Mouse (Mus musculus): ENCODE results near the gene Nfyb. TPM values are rescaled to one million over a fixed set of nuclear protein-coding genes. Genes with fewer than 3 reads are reported as not detected.
A peak's percentile ranks its signal among the peaks of the same experiment; 100 is the strongest.

The Nfyb gene
- polyA plus RNA-seq, 1 experiment from 2014 or later: 61.1 TPM

- Histone ChIP-seq H3K27ac (replicated peaks) (no peak overlapping the region), H3K9me3 (replicated peaks) (no peaks in the 10 kb centered on the region), H3K27me3 (ENCODE audit: low read depth, poor library complexity, severe bottlenecking) (no peaks in the 10 kb centered on the region), H3K4me1 (peaks cover 17% of the 10 kb centered on the region), H3K36me3 (peaks cover 100% of the 10 kb centered on the region), H3K4me3 (no peak overlapping the region)
- 93% methylated on average over 11 of the region's 11 CpGs for WGBS
- no peak for DNase-seq (ENCODE audit: low spot score)
Measured at GRCm38 (mm10) chr10:82755213-82755890, 8.6 kb downstream of the Nfyb start.

GRCm38 (mm10) chr10:82754642-82755041 is 9.3 kb downstream of the Nfyb start:
- peaks cover 100% of the 10 kb centered on the region for H3K36me3 ChIP-seq
- 92% methylated on average over 1 of the region's 1 CpGs for WGBS
- peaks cover 11% of the 10 kb centered on the region; the same call in 1 of the 2 replicates for H3K4me1 ChIP-seq
- H3K27ac ChIP-seq (replicated peaks): no peak overlapping the region
- H3K4me3 ChIP-seq: no peak overlapping the region
- H3K27me3 ChIP-seq (ENCODE audit: low read depth, poor library complexity, severe bottlenecking): no peaks in the 10 kb centered on the region
- no peaks in the 10 kb centered on the region for H3K9me3 ChIP-seq (replicated peaks)
- DNase-seq (ENCODE audit: low spot score): no peak

GRCm38 (mm10) chr10:82752921-82753320 is 11.0 kb downstream of the Nfyb start:
- WGBS: 93% methylated on average over 3 of the region's 3 CpGs
- H3K36me3 ChIP-seq: peaks cover 100% of the 10 kb centered on the region

GRCm38 (mm10) chr10:82750778-82751177 is 13.2 kb downstream of the Nfyb start:
- no peak for DNase-seq (ENCODE audit: low spot score)
- Histone ChIP-seq H3K4me3 (no peak overlapping the region), H3K27ac (replicated peaks) (no peak overlapping the region), H3K9me3 (replicated peaks) (no peaks in the 10 kb centered on the region), H3K4me1 (no peaks in the 10 kb centered on the region), H3K36me3 (peaks cover 100% of the 10 kb centered on the region), H3K27me3 (ENCODE audit: low read depth, poor library complexity, severe bottlenecking) (no peaks in the 10 kb centered on the region)
- WGBS: 96% methylated on average over 6 of the region's 6 CpGs

More at GRCm38 (mm10) chr10:82752921-82753320, 11.0 kb downstream of the Nfyb start:
- peaks cover under 1% of the 10 kb centered on the region; the same call in 1 of the 2 replicates for H3K4me1 ChIP-seq
- no peak overlapping the region for H3K4me3 ChIP-seq
- no peak overlapping the region for H3K27ac ChIP-seq (replicated peaks)
- H3K9me3 ChIP-seq (replicated peaks): no peaks in the 10 kb centered on the region
- no peak for DNase-seq (ENCODE audit: low spot score)
- H3K27me3 ChIP-seq (ENCODE audit: low read depth, poor library complexity, severe bottlenecking): no peaks in the 10 kb centered on the region

- Histone ChIP-seq H3K9me3 (replicated peaks) (no peaks in the 10 kb centered on the region), H3K27me3 (ENCODE audit: low read depth, poor library complexity, severe bottlenecking) (no peaks in the 10 kb centered on the region), H3K36me3 (peaks cover 87% of the 10 kb centered on the region), H3K27ac (replicated peaks) (no peak overlapping the region), H3K4me3 (no peak overlapping the region), H3K4me1 (no peaks in the 10 kb centered on the region)
- WGBS: 91% methylated on average over 15 of the region's 15 CpGs
- no peak for DNase-seq (ENCODE audit: low spot score)
Measured at GRCm38 (mm10) chr10:82746988-82747850, 16.7 kb downstream of the Nfyb start.

- WGBS: 95% methylated on average over 5 of the region's 5 CpGs
- no peak for DNase-seq (ENCODE audit: low spot score)
- Histone ChIP-seq H3K27ac (replicated peaks) (no peak overlapping the region), H3K36me3 (peaks cover 68% of the 10 kb centered on the region), H3K4me3 (no peak overlapping the region), H3K9me3 (replicated peaks) (no peaks in the 10 kb centered on the region), H3K27me3 (ENCODE audit: low read depth, poor library complexity, severe bottlenecking) (no peaks in the 10 kb centered on the region), H3K4me1 (no peaks in the 10 kb centered on the region)
Measured at GRCm38 (mm10) chr10:82745301-82745700, 18.6 kb downstream of the Nfyb start.

GRCm38 (mm10) chr10:82744296-82744695 is 19.6 kb downstream of the Nfyb start:
- Histone ChIP-seq H3K9me3 (replicated peaks) (no peaks in the 10 kb centered on the region), H3K36me3 (peaks cover 66% of the 10 kb centered on the region), H3K4me1 (no peaks in the 10 kb centered on the region), H3K4me3 (no peak overlapping the region), H3K27ac (replicated peaks) (no peak overlapping the region), H3K27me3 (ENCODE audit: low read depth, poor library complexity, severe bottlenecking) (no peaks in the 10 kb centered on the region)
- WGBS: 94% methylated on average over 6 of the region's 6 CpGs
- no peak for DNase-seq (ENCODE audit: low spot score)

- no peaks in the 10 kb centered on the region for H3K27me3 ChIP-seq (ENCODE audit: low read depth, poor library complexity, severe bottlenecking)
- H3K4me3 ChIP-seq: no peak overlapping the region
- H3K4me1 ChIP-seq: no peaks in the 10 kb centered on the region
- H3K9me3 ChIP-seq (replicated peaks): no peaks in the 10 kb centered on the region
- 62% methylated on average over 1 of the region's 1 CpGs for WGBS
- peaks cover 60% of the 10 kb centered on the region for H3K36me3 ChIP-seq
- H3K27ac ChIP-seq (replicated peaks): no peak overlapping the region
- DNase-seq (ENCODE audit: low spot score): no peak
Measured at GRCm38 (mm10) chr10:82742578-82742977, 21.4 kb downstream of the Nfyb start.

GRCm38 (mm10) chr10:82741876-82742275 is 22.1 kb downstream of the Nfyb start:
- Histone ChIP-seq H3K4me3 (no peak overlapping the region), H3K27me3 (ENCODE audit: low read depth, poor library complexity, severe bottlenecking) (no peaks in the 10 kb centered on the region), H3K4me1 (no peaks in the 10 kb centered on the region), H3K27ac (replicated peaks) (no peak overlapping the region), H3K9me3 (replicated peaks) (no peaks in the 10 kb centered on the region), H3K36me3 (peaks cover 55% of the 10 kb centered on the region)
- 83% methylated on average over 4 of the region's 4 CpGs for WGBS
- DNase-seq (ENCODE audit: low spot score): no peak

GRCm38 (mm10) chr10:82741354-82741753 is 22.6 kb downstream of the Nfyb start:
- WGBS: 84% methylated on average over 8 of the region's 8 CpGs
- no peak overlapping the region for H3K27ac ChIP-seq (replicated peaks)
- no peak for DNase-seq (ENCODE audit: low spot score)
- H3K27me3 ChIP-seq (ENCODE audit: low read depth, poor library complexity, severe bottlenecking): no peaks in the 10 kb centered on the region
- peaks cover 53% of the 10 kb centered on the region for H3K36me3 ChIP-seq
- no peaks in the 10 kb centered on the region for H3K4me1 ChIP-seq
- H3K9me3 ChIP-seq (replicated peaks): no peaks in the 10 kb centered on the region
- H3K4me3 ChIP-seq: no peak overlapping the region

GRCm38 (mm10) chr10:82699296-82699941 is 64.5 kb downstream of the Nfyb start:
- H3K27ac ChIP-seq (replicated peaks): peak overlapping the region; percentile 88
- no peak for DNase-seq (ENCODE audit: low spot score)
- no peaks in the 10 kb centered on the region for H3K9me3 ChIP-seq (replicated peaks)
- peaks cover 13% of the 10 kb centered on the region; the same call in 1 of the 2 replicates for H3K36me3 ChIP-seq
- no peaks in the 10 kb centered on the region for H3K27me3 ChIP-seq (ENCODE audit: low read depth, poor library complexity, severe bottlenecking)
- under 1% methylated on average over 52 of the region's 59 CpGs for WGBS
- H3K4me1 ChIP-seq: peaks cover 17% of the 10 kb centered on the region
- peak overlapping the region; percentile 97 for H3K4me3 ChIP-seq

GRCm38 (mm10) chr10:82698712-82699261 is 65.2 kb downstream of the Nfyb start:
- DNase-seq (ENCODE audit: low spot score): peak; percentile 89
- Histone ChIP-seq H3K4me1 (peaks cover 17% of the 10 kb centered on the region), H3K9me3 (replicated peaks) (no peaks in the 10 kb centered on the region), H3K4me3 (peak overlapping the region; percentile 97), H3K36me3 (peaks cover 11% of the 10 kb centered on the region; the same call in 1 of the 2 replicates), H3K27ac (replicated peaks) (peak overlapping the region; percentile 88), H3K27me3 (ENCODE audit: low read depth, poor library complexity, severe bottlenecking) (no peaks in the 10 kb centered on the region)
- WGBS: under 1% methylated on average over 42 of the region's 42 CpGs

Measured in midbrain, embryonic 10.5 days (tissue).